Mouse (Mus musculus): Measurements from ENCODE around the gene Rab20. TPM values are rescaled to one million over a fixed set of nuclear protein-coding genes. Genes with fewer than 3 reads are reported as not detected.

Rab20 gene
- polyA plus RNA-seq, 3 experiments from 2014 or later: 5.4 to 16.0 (median 11.1) TPM

Other genes with a start within 250 kb of the Rab20 start
- not detected for gene Col4a2, start 165.9 kb downstream of the Rab20 start, polyA plus RNA-seq (2017; shearing (Covaris generic))
- gene Col4a1, start 165.9 kb downstream of the Rab20 start, polyA plus RNA-seq (2017; shearing (Covaris generic)): under 1 TPM in 1 of 3 experiments, not detected in 2; 0.40 TPM
- 10 to 100 TPM; 49.1 to 66.5 (median 55.2) TPM for gene Naxd, start 18.8 kb upstream of the Rab20 start, polyA plus RNA-seq (2017; shearing (Covaris generic))
- 10 to 100 TPM; 10.2 to 17.0 (median 13.0) TPM for gene Cars2, start 72.1 kb upstream of the Rab20 start, polyA plus RNA-seq (2017; shearing (Covaris generic))
- 10 to 100 TPM; 59.2 to 68.3 (median 67.9) TPM for gene Ing1, start 76.9 kb upstream of the Rab20 start, polyA plus RNA-seq (2017; shearing (Covaris generic))
- gene Ankrd10, start 157.0 kb upstream of the Rab20 start, polyA plus RNA-seq (2017; shearing (Covaris generic)): 10 to 100 TPM; 45.0 to 72.2 (median 70.9) TPM
- gene 1700016D06Rik, start 222.4 kb upstream of the Rab20 start, polyA plus RNA-seq (2017; shearing (Covaris generic)): not detected
- gene Arhgef7, start 249.0 kb upstream of the Rab20 start, polyA plus RNA-seq (2017; shearing (Covaris generic)): 10 to 100 TPM; 23.6 to 35.3 (median 32.0) TPM